Mouse (Mus musculus) granulocyte monocyte progenitor cell, adult 5-6 weeks (primary cell): ENCODE results near the gene Snx21. TPM values are rescaled to one million over a fixed set of nuclear protein-coding genes. Genes with fewer than 3 reads are reported as not detected.
A peak's percentile ranks its signal among the peaks of the same experiment; 100 is the strongest.
"Not testable (repeated sequence)": the region's sequence is repeated elsewhere in the genome, so short reads cannot be mapped to it uniquely, and the experiment has no call there.

Experiments
- ATAC-seq: replicated peaks from 2 replicates; pipeline ENCODE4 v1.8.0; 2016; ENCODE audit warnings: mild to moderate bottlenecking, moderate TSS enrichment, inconsistent platforms; ENCODE audit not compliant: poor library complexity, severe bottlenecking
- total RNA-seq, 2 experiments: library from RNA; stranded (forward) in 1 of 2; stranded (reverse) in 1 of 2; fragments of 200-712, 200-1000 nt in 1 of 2; fragments of >200 nt in 1 of 2; fragmentation: Nextera tagmentation in 1 of 2; gene quantifications; 2 replicates each; pipeline ENCODE4 v1.2.3; 2014 to 2017

Gene Snx21
- total RNA-seq, 2 experiments from 2014 or later, result 0.77 TPM; not detected in 1

DNA sequence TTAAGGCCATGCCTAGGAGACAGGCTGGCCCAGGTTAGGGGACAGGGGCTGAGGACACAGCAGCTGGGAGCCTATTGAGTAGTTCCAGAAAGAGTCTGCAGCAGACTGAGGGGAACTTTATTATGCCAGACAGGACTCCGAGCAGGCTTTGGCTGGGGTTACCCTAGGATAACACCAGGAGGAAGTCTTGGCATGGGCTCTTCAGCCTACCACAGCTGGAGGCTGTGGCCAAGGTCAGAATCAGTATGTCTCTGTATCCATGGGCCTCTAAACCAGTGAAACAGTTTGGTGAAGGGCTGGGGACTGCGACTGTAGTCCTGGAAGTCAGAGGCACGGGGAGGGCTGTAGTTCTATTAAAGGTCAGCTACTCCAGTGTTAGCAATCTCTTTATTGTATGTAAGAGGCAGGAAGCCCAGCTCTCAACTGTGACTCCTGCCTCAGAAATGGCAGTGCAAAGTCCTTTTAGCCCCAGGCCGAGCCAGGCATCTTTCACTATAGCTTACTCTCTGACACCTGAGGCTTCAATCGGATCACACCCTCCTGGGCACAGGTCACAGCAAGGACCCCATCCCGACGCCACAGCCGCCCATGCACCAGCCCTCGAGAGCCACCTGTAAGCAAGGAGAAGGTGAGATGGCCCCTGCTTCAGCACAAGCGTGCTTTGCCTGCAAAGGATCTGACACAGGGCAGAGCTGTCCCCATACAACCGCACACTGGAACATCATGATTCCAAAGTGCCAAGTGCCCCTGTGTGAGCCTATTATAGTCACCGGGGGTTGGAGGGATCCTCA, 7.0 kb downstream of the Snx21 start:
- no peak for ATAC-seq

DNA sequence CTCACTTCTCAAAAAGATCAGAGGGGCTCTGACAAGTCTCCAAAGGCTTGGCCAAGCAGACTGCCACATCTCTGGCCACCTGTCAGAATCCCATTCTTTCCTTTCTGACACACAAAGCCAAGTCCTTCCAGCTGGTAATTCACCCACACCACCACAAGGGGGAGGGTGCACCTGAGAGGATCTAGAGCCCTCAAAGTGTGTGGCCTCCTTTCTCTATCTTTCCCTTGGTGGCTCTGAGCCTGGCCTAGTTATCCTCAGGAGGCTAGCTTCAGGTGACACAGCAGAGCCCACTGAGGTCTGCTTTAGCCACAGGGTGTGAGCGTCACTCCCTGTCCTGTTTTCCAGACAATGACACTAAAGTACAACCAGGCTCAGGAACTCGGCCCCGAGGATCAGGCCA, 7.6 kb downstream of the Snx21 start:
- ATAC-seq, result peak; percentile 38; the same call in 1 of the 2 replicates

GRCm38 (mm10) chr2:164793772-164794171, 8.1 kb downstream of the Snx21 start:
- ATAC-seq, result no peak

GRCm38 (mm10) chr2:164794293-164794692, 8.7 kb downstream of the Snx21 start:
- peak; percentile 80 for ATAC-seq

- ATAC-seq, result no peak
Observed at GRCm38 (mm10) chr2:164795868-164796267, 10.2 kb downstream of the Snx21 start.

GRCm38 (mm10) chr2:164798554-164798953, 12.9 kb downstream of the Snx21 start:
- ATAC-seq, result not testable (repeated sequence)

- ATAC-seq, result no peak
Observed at GRCm38 (mm10) chr2:164800252-164801004, 14.8 kb downstream of the Snx21 start.

DNA sequence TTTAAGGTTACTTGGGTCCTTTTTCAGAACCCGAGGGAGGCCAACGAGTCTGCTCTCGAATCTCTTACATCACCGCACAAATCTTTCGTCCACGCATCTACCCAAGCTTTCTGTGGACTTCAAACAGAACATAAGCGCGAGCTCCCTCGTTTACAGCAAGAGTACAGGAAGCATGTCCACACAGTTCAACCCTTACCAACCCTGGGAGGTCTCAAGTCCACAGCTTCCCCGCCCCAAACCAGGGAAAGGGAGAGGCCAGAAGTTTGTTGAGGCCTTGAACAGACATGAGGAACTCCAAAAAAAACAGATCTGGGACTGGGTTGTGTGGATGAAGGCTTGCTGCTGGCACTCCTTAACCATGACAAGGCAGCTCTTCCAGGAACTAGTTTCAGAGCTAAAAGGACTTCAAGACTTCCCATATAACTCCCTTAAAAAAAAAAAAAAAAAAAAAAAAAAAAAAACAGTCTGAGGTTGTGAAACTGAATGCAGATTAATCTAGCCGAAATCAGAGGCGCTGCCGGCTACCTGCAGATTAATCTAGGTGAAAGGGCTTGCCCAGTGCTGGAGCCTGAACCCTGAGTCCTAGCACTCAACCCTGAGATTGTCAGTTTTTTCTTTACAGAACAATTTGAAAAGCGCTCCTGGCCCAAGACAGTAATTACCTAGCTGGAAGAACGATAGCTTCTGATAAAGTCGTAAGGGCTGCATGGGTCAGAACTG, 17.7 kb downstream of the Snx21 start:
- no peak for ATAC-seq

GRCm38 (mm10) chr2:164803921-164804313, 18.3 kb downstream of the Snx21 start:
- no peak for ATAC-seq

DNA sequence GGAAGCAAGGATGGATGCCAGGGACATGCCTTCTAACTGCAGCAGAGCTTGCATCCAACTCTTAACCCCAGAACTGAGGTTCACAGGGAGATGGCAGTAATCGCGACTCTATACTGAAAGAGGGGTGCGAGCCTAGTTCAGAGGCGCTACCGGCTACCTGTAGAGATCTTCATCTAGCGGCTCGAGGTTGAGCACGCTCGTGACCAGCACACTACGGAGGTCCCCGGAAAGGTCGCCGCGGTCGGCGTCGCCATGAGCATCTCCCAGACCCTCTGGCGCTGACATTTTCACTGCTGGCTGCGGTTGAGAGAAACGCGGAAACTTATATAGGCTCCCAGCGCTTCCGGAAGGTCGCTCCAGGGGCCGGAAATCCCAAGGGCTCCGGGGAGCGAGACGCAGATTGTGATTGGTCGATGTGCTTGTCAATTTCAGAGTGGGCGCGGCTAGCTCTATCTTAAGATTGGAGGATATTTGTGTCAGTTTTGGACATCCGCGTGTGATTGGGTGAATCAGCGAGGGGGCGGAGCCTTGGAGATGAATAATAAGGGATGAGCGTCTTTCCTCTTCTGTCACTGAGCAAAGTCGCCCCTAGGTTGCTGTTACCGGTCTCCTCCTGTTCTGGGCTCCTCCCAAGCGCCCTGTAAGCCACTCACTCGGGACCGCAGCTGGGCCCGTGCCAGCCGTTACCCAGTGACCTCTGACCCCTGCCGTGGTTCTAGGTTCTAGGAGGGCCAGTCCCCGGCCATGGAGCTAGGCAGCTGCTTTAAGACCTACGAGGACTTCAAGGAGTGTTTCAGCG, 19.1 kb downstream of the Snx21 start, which contains the start of the genes Acot8 and Zswim3:
Acot8 (minus strand) TSS at position 350 of the 799 bp plus-strand sequence.
Zswim3 (plus strand) TSS at position 566 of the 799 bp plus-strand sequence.
- ATAC-seq, result peak; percentile 92

DNA sequence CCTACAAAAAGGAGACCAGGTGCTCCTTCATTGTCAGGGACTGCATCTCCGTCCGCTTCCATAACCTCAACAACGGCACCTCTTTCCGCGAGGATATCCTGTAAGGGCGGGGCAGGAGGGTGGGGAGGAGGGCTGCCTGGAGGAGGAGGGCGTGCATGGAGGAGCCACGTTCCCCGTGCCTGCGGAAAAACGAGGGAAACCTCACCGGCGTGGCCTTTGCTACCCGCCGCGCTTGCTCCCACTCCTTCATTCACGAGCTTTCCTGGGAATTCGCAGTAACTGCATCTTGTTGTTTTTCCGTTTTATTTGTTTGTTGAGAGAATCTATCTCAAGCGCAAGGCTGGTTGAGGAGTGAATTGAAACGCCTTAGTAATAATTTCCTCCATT, 19.7 kb downstream of the Snx21 start:
- ATAC-seq, result peak; percentile 38

GRCm38 (mm10) chr2:164806614-164807013, 21.0 kb downstream of the Snx21 start:
- no peak for ATAC-seq

DNA sequence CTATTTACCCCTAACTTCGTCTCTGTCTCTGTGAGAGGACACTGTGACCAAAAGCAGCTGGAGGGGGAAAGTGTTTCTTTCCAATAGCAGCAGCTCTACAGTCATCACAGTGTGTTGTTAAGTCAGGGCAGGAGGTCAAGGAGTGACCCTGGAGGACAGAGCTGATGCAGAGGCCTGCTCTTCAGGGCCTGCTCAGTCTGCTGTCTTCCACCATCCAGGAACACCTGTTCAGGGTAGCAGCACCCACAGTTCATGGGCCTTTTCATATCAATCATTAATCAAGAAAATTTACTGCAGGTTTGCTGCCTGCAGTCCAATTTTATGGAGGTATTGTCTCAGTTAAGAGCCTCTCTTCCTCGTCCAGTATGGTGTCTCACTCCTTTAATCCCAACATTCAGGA, 27.9 kb downstream of the Snx21 start:
- ATAC-seq, result no peak

- ATAC-seq, result peak; percentile 99
Observed at GRCm38 (mm10) chr2:164815348-164815747, 29.7 kb downstream of the Snx21 start.

DNA sequence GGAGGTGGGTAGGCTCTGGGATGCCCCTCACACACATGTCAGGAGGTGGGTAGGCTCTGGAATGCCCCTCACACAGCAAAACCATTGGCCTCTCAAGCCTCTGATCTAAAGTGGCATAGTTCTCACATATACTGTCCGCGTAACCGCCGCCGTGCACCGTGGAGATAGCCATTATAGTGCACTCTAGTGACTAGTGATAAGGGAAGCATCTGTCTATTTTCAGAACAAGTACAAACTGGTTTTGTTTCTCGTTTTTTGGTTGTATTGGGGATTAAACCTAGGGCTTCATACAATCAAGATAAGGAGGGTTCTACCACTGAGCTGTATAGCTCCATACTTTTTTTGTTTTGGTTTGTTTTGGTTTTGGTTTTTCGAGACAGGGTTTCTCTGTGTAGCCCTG, 30.2 kb downstream of the Snx21 start:
- ATAC-seq, result no peak

GRCm38 (mm10) chr2:164817206-164817605, 31.6 kb downstream of the Snx21 start:
- ATAC-seq, result no peak

DNA sequence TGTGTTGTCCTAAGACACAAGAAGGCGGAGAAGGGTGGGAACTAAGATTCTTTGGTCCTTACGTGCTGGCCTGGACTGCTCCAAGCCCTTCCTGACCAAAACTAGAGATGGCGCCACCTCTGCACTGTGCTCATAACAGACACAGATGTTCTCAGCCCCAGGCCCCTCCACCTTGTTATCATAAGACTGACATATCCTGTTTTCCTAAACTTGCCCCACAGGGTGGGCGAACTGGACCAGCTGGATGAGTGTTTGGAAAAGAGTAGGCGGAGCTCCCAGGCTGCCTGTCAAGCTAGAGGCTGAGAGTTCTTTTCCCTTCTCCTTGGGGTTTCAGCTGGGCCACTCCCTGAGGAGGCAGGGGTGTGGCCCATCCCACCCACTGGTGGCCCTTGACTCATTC, 32.1 kb downstream of the Snx21 start:
- no peak for ATAC-seq

DNA sequence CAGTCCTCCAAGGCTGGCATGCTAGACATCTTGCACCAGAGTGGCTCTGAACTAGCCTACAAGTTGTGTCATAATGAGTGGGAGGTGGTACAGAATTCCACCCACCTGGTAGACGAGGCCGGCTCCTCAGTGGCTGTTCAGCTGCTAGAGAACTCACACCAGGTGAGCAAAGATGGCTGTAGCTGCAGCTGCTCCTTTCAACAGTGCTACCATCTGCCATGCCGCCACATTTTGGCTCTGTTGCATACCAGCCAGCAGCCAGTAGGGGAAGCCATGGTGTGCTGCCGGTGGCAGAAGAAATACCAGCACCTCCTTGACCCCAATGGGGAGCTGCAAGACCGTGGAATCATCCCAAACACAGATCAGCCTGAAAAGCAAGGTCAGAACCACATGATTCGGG, 35.4 kb downstream of the Snx21 start:
- no peak for ATAC-seq

- peak; percentile 99 for ATAC-seq
Observed at GRCm38 (mm10) chr2:164822636-164823165, 37.1 kb downstream of the Snx21 start, which contains the start of gene Zswim1. Zswim1 (plus strand) TSS chr2:164822686.

DNA sequence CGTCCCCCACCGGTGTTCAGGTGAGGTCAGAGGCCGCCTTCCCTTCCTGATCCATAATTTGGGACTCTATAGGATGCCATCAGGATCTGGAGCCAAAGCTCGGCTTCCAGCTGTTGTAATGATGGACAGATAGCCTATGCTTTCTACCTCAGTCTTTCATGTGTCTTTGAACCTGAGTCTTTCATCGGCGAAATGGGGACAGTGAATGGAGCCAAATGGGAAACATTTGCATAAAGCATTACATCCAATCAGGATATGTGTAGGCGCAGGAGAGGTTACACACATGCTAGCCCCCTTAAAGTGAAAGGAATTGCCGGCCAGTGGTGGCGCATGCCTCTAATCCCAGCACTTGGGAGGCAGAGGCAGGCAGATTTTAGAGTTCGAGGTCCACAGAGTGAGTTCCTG, 37.6 kb downstream of the Snx21 start:
- peak; percentile 65 for ATAC-seq
